Mouse (Mus musculus) hematopoietic multipotent progenitor cell, adult 10-12 weeks (in vitro differentiated cells): ENCODE results near the gene Mst1r. TPM values are rescaled to one million over a fixed set of nuclear protein-coding genes. Genes with fewer than 3 reads are reported as not detected.

Experiments
- polyA plus RNA-seq: library from polyadenylated mRNA; stranded (reverse); fragments of >175 nt; gene quantifications from 2 replicates; pipeline ENCODE4 v1.2.3, GENCODE M21; 2012; ENCODE audit warnings: low replicate concordance

Gene Mst1r
- polyA plus RNA-seq: 0.63 and 3.7 TPM in 2 replicates

DNA sequence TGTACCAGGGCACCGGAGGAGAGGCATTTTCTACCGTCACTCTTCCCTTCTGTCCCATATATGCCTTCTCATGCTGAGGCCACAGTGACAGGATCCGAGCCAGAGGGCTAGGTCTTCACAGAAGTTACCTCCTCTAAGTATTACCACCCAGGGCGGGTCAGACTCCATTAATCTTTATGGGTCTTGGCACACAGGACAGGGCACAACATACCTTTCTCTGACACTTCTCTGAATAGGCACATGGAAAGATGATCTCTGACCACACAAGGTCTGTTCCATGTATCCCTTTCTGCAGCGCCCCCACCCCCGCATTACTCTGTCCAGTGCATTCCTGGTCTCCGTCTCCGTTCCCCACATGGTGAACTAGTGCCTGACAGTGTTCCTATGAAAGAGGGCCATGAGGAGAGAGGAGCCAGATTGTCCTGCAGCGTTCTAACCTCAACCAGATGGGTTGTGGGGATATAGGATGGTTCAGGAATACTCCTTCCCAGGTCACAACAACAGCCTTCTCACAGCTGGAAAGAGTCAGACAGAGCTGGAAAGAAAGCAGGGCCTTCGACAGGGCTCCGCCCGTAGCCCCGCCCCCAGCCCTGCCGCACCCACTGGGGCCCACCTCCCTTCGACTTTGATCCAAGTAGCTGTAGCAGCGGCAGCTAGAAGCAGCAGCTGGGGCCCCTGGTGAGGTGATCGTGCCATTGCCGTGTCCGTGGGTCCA lies at the start of gene Mst1r:
Gene Mst1r (plus strand): TSS at position 622 of the 715 bp plus-strand sequence.

GRCm38 (mm10) chr9:107873137-107873536 lies 33.5 kb upstream of the Mst1r start, which contains the start of gene Rbm6:
Rbm6 (minus strand) TSS chr9:107873237.

GRCm38 (mm10) chr9:107887804-107888266 lies 18.8 kb upstream of the Mst1r start, which contains the start of gene Mon1a:
Mon1a (plus strand) TSS chr9:107888151.

GRCm38 (mm10) chr9:107928169-107928568 lies 21.5 kb downstream of the Mst1r start, which contains the start of gene Actl11:
Actl11 (plus strand) TSS chr9:107928469.

DNA sequence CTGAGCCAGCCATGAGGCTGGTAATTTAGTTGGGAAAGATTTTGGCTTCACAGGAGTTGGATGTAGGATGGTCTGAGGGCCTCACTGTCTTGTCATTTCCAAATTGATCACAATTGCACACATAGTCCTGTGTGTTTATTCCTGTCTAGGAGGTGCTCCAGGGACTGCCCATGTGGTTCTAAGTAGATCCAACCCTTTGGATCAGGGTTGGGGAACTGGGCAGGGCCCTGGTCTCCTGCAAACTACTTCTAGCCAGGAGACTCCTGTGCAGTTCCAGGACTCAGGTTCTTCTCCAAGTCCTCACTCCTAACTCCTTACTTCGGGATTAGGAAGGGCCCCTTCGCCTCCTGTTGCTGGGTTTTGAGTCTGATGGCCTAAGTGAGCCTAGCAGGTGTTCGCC lies 28.7 kb downstream of the Mst1r start, which contains the start of gene Camkv:
Gene Camkv (plus strand): TSS at position 301 of the 400 bp plus-strand sequence.

DNA sequence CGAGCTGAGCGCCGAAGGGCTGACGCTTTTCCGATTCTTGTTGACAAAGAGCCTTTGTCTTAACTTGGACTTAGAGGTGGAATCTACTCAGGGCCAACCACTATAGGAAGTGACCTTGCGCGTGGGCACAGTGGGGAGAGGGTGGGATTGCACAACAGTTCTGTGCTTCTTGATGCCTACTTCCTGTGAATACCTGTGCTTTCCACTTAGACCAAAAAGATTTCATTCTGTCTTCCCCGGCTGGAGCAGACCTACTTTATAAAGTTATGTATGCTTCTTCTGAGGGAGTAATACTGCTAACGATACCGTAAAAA lies 43.2 kb downstream of the Mst1r start, which contains the start of gene Traip:
Gene Traip (plus strand): TSS at position 215 of the 314 bp plus-strand sequence.

Other genes starting within 250 kb of the Mst1r start
- gene Slc38a3, start 237.3 kb upstream of the Mst1r start, polyA plus RNA-seq: not detected in 2 replicates
- gene Gnat1, start 227.2 kb upstream of the Mst1r start, polyA plus RNA-seq: not detected in 2 replicates
- gene Sema3f, start 196.4 kb upstream of the Mst1r start, polyA plus RNA-seq: 3.2 and 4.7 TPM in 2 replicates
- gene Rbm5, start 135.9 kb upstream of the Mst1r start, polyA plus RNA-seq: 53.7 and 57.1 TPM in 2 replicates
- 19.8 and 30.5 TPM in 2 replicates for gene Rbm6, start 33.6 kb upstream of the Mst1r start, polyA plus RNA-seq
- 22.0 and 22.8 TPM in 2 replicates for gene Mon1a, start 18.7 kb upstream of the Mst1r start, polyA plus RNA-seq
- gene Actl11, start 21.6 kb downstream of the Mst1r start, polyA plus RNA-seq: not detected in 2 replicates
- gene Camkv, start 28.8 kb downstream of the Mst1r start, polyA plus RNA-seq: 0.03 and 0.10 TPM in 2 replicates
- gene Traip, start 43.3 kb downstream of the Mst1r start, polyA plus RNA-seq: 0.30 and 1.8 TPM in 2 replicates
- 56.6 and 109 TPM in 2 replicates for gene Uba7, start 68.6 kb downstream of the Mst1r start, polyA plus RNA-seq
- gene Gm20661, start 76.2 kb downstream of the Mst1r start, polyA plus RNA-seq: 0.22 TPM in 1 of 2 replicates, not detected in the other
- 11.6 and 13.4 TPM in 2 replicates for gene Inka1, start 79.0 kb downstream of the Mst1r start, polyA plus RNA-seq
- gene Cdhr4, start 85.6 kb downstream of the Mst1r start, polyA plus RNA-seq: 0.15 TPM in 1 of 2 replicates, not detected in the other
- 0.58 TPM in 1 of 2 replicates, not detected in the other for gene Gm20662, start 89.5 kb downstream of the Mst1r start, polyA plus RNA-seq
- gene Ip6k1, start 95.6 kb downstream of the Mst1r start, polyA plus RNA-seq: 163 and 228 TPM in 2 replicates
- 4.6 and 5.8 TPM in 2 replicates for gene Gmppb, start 142.4 kb downstream of the Mst1r start, polyA plus RNA-seq
- 0.22 and 0.61 TPM in 2 replicates for gene Amigo3, start 146.3 kb downstream of the Mst1r start, polyA plus RNA-seq
- gene Mst1, start 173.6 kb downstream of the Mst1r start, polyA plus RNA-seq: 0.10 and 1.0 TPM in 2 replicates
- gene Rnf123, start 176.5 kb downstream of the Mst1r start, polyA plus RNA-seq: 83.2 and 287 TPM in 2 replicates
- 50.4 and 78.3 TPM in 2 replicates for gene Apeh, start 187.7 kb downstream of the Mst1r start, polyA plus RNA-seq